Comparison of ENCODE assay signal across 13 mouse cellular contexts in the genomic region with DNA sequence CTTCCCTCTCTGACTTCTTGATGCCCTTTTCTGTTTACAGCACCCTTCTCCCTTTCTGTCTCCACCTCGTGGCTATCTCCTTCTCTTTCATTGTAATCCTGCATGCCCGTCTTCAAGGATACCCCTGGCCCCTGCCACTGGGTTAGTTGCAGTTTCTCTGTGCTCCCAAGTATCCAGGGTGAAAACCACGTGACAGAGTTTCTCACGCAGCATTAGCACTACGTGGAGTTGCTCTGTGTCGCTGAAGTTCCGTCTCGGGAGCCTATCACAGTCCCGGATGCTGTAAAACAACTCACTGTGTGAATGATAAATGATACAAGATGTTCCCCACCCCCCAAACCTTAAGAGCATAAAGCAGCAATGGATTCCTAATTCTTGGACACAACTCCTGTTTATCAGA. TPM values are rescaled to one million over a fixed set of nuclear protein-coding genes. Genes with fewer than 3 reads are reported as not detected.
DNase-seq lines count a peak whose midpoint lies in the region; ATAC-seq and TF ChIP-seq lines count a peak whose summit lies in the region.
"Had no signal": no experiment of that assay in that cellular context is flagged by ENCODE, and none has a peak within 500 bp of the region (broad histone marks: within the 10 kb centered on the region; RNA-seq: fewer than 3 reads in every experiment).

No protein-coding gene starts in this region.

- peak overlapping the region; percentile 28 for H3K4me3 ChIP-seq in gastrocnemius, adult 2 months
- no peak overlapping the region for H3K4me3 ChIP-seq in lung, embryonic 15.5 days
- no peak overlapping the region for H3K4me3 ChIP-seq in hindbrain, embryonic 12.5 days
- H3K4me3 ChIP-seq in neural tube, embryonic 14.5 days (ENCODE audit: low read depth, low read length) = no peak overlapping the region

- H3K4me2 ChIP-seq in lung, embryonic 15.5 days = peak overlapping the region; percentile 34
- 0 out of 2 replicates have a peak overlapping the region, but pooled peaks have one; percentile 17 for H3K4me2 ChIP-seq in hindbrain, embryonic 12.5 days (replicated peaks)
- 0 out of 2 replicates have a peak overlapping the region, but pooled peaks have one; percentile 2 for H3K4me2 ChIP-seq in neural tube, embryonic 14.5 days (ENCODE audit: low read depth, low read length)

- no peak overlapping the region for H3K9ac ChIP-seq in lung, embryonic 15.5 days
- no peak overlapping the region for H3K9ac ChIP-seq in hindbrain, embryonic 12.5 days
- no peak overlapping the region for H3K9ac ChIP-seq in neural tube, embryonic 14.5 days (replicated peaks; ENCODE audit: low read depth, low read length)

- H3K9me3 ChIP-seq in lung, embryonic 15.5 days = no peaks in the 10 kb centered on the region
- H3K9me3 ChIP-seq in hindbrain, embryonic 12.5 days (replicated peaks) = no peaks in the 10 kb centered on the region
- H3K9me3 ChIP-seq in neural tube, embryonic 14.5 days (ENCODE audit: control insufficient read depth, low read length) = no peaks in the 10 kb centered on the region

- no peak for TF ChIP-seq CTCF in gastrocnemius, adult 2 months (IDR thresholded peaks at IDR 0.05)

- no peak overlapping the region for H3K27ac ChIP-seq in gastrocnemius, adult 2 months
- no peak overlapping the region for H3K27ac ChIP-seq in lung, embryonic 15.5 days
- no peak overlapping the region for H3K27ac ChIP-seq in hindbrain, embryonic 12.5 days
- no peak overlapping the region for H3K27ac ChIP-seq in neural tube, embryonic 14.5 days (ENCODE audit: low read depth, low read length)

- H3K36me3 ChIP-seq in lung, embryonic 15.5 days = no peaks in the 10 kb centered on the region
- no peaks in the 10 kb centered on the region for H3K36me3 ChIP-seq in hindbrain, embryonic 12.5 days
- no peaks in the 10 kb centered on the region for H3K36me3 ChIP-seq in neural tube, embryonic 14.5 days (ENCODE audit: control insufficient read depth, insufficient read depth, low read length)

- ATAC-seq in lung, embryonic 15.5 days (ENCODE audit: borderline replicate concordance, extremely low read depth, low FRiP score, low TSS enrichment) = no peak
- ATAC-seq in hindbrain, embryonic 12.5 days (ENCODE audit: low FRiP score) = peak; percentile 48; the same call in 1 of the 2 replicates
- peak; percentile 56; the same call in 1 of the 2 replicates for ATAC-seq in neural tube, embryonic 14.5 days (ENCODE audit: low read depth)

- DNase-seq in gastrocnemius, adult 2 months = no peak
- no peak for DNase-seq in gastrocnemius, postnatal 4 days (ENCODE audit: low spot score in 2 of 2)
- DNase-seq in lung, postnatal 10 days = no peak
- DNase-seq in thymus, postnatal 25 days = no peak
- DNase-seq in left cerebral cortex, adult 9 months (ENCODE audit: low spot score in 2 of 2) = no peak
- DNase-seq: adrenal gland, postnatal 25 days; cerebellum, adult 8-10 months; left cerebral cortex, postnatal 4 days had no signal

- peaks cover 5% of the 10 kb centered on the region; the same call in 1 of the 2 replicates for H3K4me1 ChIP-seq in lung, embryonic 15.5 days
- peaks cover 3% of the 10 kb centered on the region; the same call in 1 of the 2 replicates for H3K4me1 ChIP-seq in hindbrain, embryonic 12.5 days
- H3K4me1 ChIP-seq in neural tube, embryonic 14.5 days (ENCODE audit: control insufficient read depth, insufficient read depth, low read length) = no peaks in the 10 kb centered on the region

- no peaks in the 10 kb centered on the region for H3K27me3 ChIP-seq in lung, embryonic 15.5 days
- H3K27me3 ChIP-seq in hindbrain, embryonic 12.5 days = no peaks in the 10 kb centered on the region
- H3K27me3 ChIP-seq in neural tube, embryonic 14.5 days (ENCODE audit: control insufficient read depth, insufficient read depth, low read length) = no peaks in the 10 kb centered on the region

- intact Hi-C loops in gastrocnemius, adult 2 months (cut with DNase I) = no loop called here

- WGBS in lung, embryonic 15.5 days = 10% methylated on average over 9 of the region's 9 CpGs
- WGBS in hindbrain, embryonic 12.5 days = 16% methylated on average over 9 of the region's 9 CpGs
- WGBS in neural tube, embryonic 14.5 days = 13% methylated on average over 9 of the region's 9 CpGs

RNA-seq across cellular contexts. Expression of a gene that starts 26.9 kb away (rescaled TPM):
- under 1 TPM; 0.18 to 0.25 TPM for total RNA-seq in gastrocnemius, adult 2 months (2021)
- total RNA-seq in gastrocnemius, postnatal 4 days (2021) = 1 to 10 TPM; 1.3 to 1.5 TPM
- 0.26 and 0.29 TPM in 2 replicates for polyA plus RNA-seq in lung, embryonic 15.5 days (2015; fragmentation: Nextera tagmentation; extraction: Ambion mirVana)
- 0.09 and 0.14 TPM in 2 replicates for polyA plus RNA-seq in hindbrain, embryonic 12.5 days (2016; fragmentation: Nextera tagmentation; extraction: Ambion mirVana)
- polyA plus RNA-seq in neural tube, embryonic 14.5 days (2014; fragmentation: Nextera tagmentation; extraction: Ambion mirVana) = 0.19 and 0.21 TPM in 2 replicates
- total RNA-seq: granulocyte monocyte progenitor cell, adult 5-6 weeks; megakaryocyte progenitor cell, adult 5-6 weeks had no signal
